ENCODE assay signal across 8 mouse cellular contexts in the genomic region with DNA sequence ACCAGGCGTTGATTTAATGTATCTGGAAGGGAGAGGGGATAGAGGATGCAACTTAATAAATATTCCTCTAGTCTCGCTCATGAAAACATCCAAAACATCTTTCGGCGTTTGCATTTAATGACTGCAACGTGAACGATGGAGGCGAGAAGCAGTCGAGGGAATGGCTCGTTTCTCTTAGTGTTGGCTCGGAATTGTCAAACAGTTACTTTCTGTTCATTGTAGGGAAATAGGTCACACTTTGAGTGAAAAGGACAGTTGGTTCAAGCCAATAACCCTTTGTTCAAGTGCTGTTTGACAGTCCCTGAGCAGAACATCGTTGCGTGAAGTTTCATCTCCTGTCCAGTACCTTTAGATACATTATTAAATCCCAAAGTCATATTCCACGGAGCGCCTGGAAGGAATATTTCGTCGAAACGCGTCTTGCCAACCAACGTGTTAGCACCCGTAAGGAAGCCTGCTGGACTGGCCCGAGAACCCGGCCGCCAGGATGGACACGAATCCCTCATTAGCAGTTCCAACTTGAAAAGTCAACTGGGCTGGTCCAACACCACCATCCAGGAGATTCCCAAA. TPM values are rescaled to one million over a fixed set of nuclear protein-coding genes. Genes with fewer than 3 reads are reported as not detected.
DNase-seq lines count a peak whose midpoint lies in the region; ATAC-seq and TF ChIP-seq lines count a peak whose summit lies in the region.

No protein-coding gene starts in this region.

- WGBS in kidney, adult 2 months = 2% methylated on average over 24 of the region's 24 CpGs

- TF ChIP-seq POLR2A in embryonic fibroblast, embryonic 13.5 days (IDR thresholded peaks at IDR 0.05; ENCODE audit: low read depth, low read length) = no peak; the same call in 1 of the 2 replicates
- TF ChIP-seq POLR2A in kidney, adult 2 months (IDR thresholded peaks at IDR 0.05; ENCODE audit: low read depth, low read length) = no peak

- H3K27ac ChIP-seq in embryonic fibroblast, embryonic 13.5 days (ENCODE audit: insufficient read depth, low read length) = peak overlapping the region; percentile 92
- H3K27ac ChIP-seq in kidney, adult 2 months (ENCODE audit: insufficient read depth, low read depth, low read length) = peak overlapping the region; percentile 80

- no peak for TF ChIP-seq CTCF in embryonic fibroblast, embryonic 13.5 days (IDR thresholded peaks at IDR 0.05; ENCODE audit: borderline replicate concordance, insufficient read depth, low read length)
- no peak for TF ChIP-seq CTCF in kidney, adult 2 months (conservative IDR thresholded peaks at IDR 0.05; ENCODE audit: insufficient read depth, insufficient read length, low read depth, low read length)

- ATAC-seq in activated CD4-positive, CD25-positive, alpha-beta regulatory T cell, adult 4 months = no peak

- no peaks in the 10 kb centered on the region for H3K36me3 ChIP-seq in kidney, adult 2 months (ENCODE audit: control insufficient read depth, insufficient read depth, low read length)

- peak overlapping the region; percentile 97 for H3K4me3 ChIP-seq in embryonic fibroblast, embryonic 13.5 days (ENCODE audit: insufficient read depth, low read length)
- H3K4me3 ChIP-seq in kidney, adult 2 months (ENCODE audit: insufficient read depth, low read depth, low read length) = peak overlapping the region; percentile 56

- H3K4me1 ChIP-seq in embryonic fibroblast, embryonic 13.5 days (ENCODE audit: control insufficient read depth, insufficient read depth, low read length) = no peaks in the 10 kb centered on the region
- H3K4me1 ChIP-seq in kidney, adult 2 months (ENCODE audit: control insufficient read depth, insufficient read depth, low read length) = 0 out of 2 replicates have a peak, but pooled peaks cover 2% of the 10 kb centered on the region

- peaks cover 1% of the 10 kb centered on the region; the same call in 1 of the 2 replicates for H3K27me3 ChIP-seq in kidney, adult 2 months (replicated peaks; ENCODE audit: control insufficient read depth, insufficient read depth, low read length)

- peak; percentile 2 to 16 for DNase-seq in layer of hippocampus, adult 8-10 months (ENCODE audit: low spot score in 2 of 2)
- no peak for DNase-seq in layer of hippocampus, postnatal 10 days (ENCODE audit: low spot score in 2 of 2)
- peak; percentile 81 for DNase-seq in Muller cell, postnatal 12 days (ENCODE audit: inconsistent ontology term)
- peak; percentile 49 for DNase-seq in kidney, adult 2 months
- peak; percentile 23 for DNase-seq in lung, postnatal 25 days (ENCODE audit: low spot score)
- no peak for DNase-seq in c-Kit-positive CD71-positive TER-119-positive erythroid progenitor cells, embryonic 14.5 days (ENCODE audit: low spot score)

RNA-seq across cellular contexts. Expression of a gene that starts 1.5 kb away (rescaled TPM):
- total RNA-seq in layer of hippocampus, adult 8-10 months (2022) = 100 to 1,000 TPM in 1 of 4 experiments, 10 to 100 TPM in 3; 75.1 to 100 (median 86.0) TPM
- total RNA-seq in layer of hippocampus, postnatal 10 days (2021) = 100 to 1,000 TPM; 286 to 292 TPM
- polyA plus RNA-seq in embryonic fibroblast, embryonic 13.5 days (2011; ENCODE audit: insufficient read length, low read depth, missing spikeins) = 291 and 633 TPM in 2 replicates
- 14.4 and 15.3 TPM in 2 replicates for polyA plus RNA-seq in kidney, adult 2 months (2012; rRNA removed)
- 1 to 10 TPM in 1 of 2 experiments, under 1 TPM in 1; 0.69 to 1.1 TPM for polyA plus RNA-seq in activated CD4-positive, CD25-positive, alpha-beta regulatory T cell, adult 4 months (2017; shearing (Covaris generic))

Comparison
In these comparisons a context has a peak if more than half of its experiments do, and no peak if none do; other contexts are left out.
1. DNase-seq: peak in layer of hippocampus, adult 8-10 months (2 of 2), Muller cell, postnatal 12 days (single experiment), kidney, adult 2 months (single experiment) and lung, postnatal 25 days (single experiment); none in layer of hippocampus, postnatal 10 days (0 of 2) and c-Kit-positive CD71-positive TER-119-positive erythroid progenitor cells, embryonic 14.5 days (single experiment).
2. RNA of a gene that starts 1.5 kb away (polyA plus RNA-seq): 291 to 633 TPM in embryonic fibroblast, embryonic 13.5 days; 14.4 to 15.3 TPM in kidney, adult 2 months and 0.69 to 1.1 TPM in activated CD4-positive, CD25-positive, alpha-beta regulatory T cell, adult 4 months; every median in the first group is over 10 times any median in the second.